Mouse (Mus musculus) cerebellum, postnatal 25 days (tissue): ENCODE results near the gene Ace.
A peak's percentile ranks its signal among the peaks of the same experiment; 100 is the strongest.
"Not testable (repeated sequence)": the region's sequence is repeated elsewhere in the genome, so short reads cannot be mapped to it uniquely, and the experiment has no call there.

Source experiments
- DNase-seq, 2 experiments: peaks; one replicate each; pipeline ENCODE4 v3.0.0; 2021; ENCODE audit warnings: mixed read lengths in 2 of 2

Gene Ace

DNA sequence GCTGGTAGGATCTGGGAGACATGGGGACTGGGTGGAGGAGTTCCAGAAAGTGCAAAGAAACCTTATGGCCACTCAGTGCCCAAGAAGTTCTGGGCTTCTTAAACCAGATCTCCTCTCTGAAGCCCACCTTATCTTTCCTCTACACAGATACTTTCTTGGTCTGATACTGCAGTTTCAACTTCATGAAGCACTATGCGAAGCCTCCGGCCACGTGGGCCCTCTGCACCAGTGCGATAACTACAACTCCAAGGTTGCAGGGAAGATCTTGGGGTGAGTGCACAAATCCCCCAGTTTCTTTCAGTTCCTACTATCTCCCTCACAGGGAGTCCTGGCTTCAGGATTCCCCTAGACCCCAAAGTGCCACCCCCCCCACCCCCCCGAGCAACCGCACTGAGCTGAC lies 32.3 kb downstream of the Ace start:
- DNase-seq: no peak

DNA sequence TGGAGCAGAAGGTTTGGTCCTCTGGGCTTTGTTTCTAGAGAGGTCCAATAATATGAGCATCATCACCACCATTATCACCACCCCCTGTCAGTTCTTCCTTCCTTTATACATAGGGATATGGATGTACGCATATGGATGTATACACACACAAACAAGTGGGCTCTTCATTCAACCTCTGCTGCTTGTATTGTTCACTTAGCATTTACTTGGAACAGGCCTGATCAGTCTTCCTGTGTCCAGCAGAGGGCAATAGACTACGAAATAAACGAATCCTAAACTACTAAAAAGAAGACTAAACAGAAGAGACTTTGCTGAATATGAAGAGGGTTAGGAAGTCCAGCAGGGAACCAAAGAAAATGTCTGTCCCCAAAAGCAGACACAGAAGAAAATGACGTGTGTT lies 34.0 kb downstream of the Ace start:
- peak; percentile 20 to 49 for DNase-seq

DNA sequence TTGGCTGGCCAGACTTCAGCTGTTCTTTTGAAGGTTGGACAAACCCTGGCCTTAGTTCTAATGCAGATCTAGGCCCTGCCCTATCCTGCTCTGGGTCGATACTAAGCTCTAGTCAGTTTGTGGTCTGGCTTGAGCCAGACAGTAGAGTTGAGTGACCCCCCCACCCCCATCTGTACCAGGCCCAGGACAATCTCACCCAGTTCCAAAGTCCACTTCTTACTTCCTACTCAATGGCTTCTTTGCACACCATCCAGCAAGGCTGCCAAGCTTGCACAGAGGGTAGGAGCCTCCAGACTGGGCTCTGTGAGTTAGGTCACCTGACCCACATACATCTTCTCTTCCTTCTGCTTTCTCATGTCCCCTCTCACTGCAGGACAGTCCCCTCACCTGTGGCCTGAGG lies 36.8 kb downstream of the Ace start:
- no peak for DNase-seq

DNA sequence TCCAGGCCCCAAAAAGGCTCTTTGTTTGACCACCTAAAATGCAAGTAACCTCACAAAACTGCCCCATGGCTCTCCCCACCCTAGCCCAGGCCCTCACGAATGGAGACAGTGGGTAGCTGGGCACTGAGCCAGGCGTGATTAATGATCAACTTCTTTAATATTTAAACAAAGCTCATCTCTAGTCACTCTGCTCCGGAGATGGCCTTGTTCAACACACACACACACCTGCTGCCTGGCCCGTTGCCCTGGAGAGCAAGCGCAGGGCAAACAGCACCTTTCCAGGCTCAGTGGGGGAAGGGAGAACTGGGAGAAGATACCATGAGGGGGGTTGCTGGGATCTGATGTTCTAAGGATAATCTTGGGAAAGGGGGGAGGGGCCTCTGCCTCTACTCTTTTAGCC lies 38.2 kb downstream of the Ace start:
- DNase-seq: peak in 1 of 2 experiments; percentile 55

DNA sequence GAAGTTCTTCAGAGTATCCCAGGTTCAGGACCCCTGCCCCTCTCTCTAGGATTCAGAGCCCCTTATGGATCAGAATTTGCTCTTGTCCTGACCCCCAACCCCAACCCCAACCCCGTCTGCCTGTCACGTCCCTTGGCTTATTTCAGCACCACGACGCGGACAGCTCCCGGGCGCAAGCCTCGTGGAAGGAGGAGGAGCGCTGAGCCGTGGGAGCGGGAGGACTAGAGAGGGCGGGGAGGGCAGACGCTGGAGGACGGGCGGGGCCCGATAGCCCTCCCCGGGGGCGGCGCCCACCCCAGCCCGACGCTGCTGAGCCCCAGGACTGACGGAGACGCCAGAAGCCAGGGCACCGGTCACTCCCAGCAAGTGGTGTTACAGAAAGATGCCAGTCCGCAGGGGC lies 40.1 kb downstream of the Ace start, which contains the start of gene Kcnh6:
TSS of gene Kcnh6 (plus strand) at position 304 of the 400 bp plus-strand sequence.
- peak in 1 of 2 experiments; percentile 47 for DNase-seq

DNA sequence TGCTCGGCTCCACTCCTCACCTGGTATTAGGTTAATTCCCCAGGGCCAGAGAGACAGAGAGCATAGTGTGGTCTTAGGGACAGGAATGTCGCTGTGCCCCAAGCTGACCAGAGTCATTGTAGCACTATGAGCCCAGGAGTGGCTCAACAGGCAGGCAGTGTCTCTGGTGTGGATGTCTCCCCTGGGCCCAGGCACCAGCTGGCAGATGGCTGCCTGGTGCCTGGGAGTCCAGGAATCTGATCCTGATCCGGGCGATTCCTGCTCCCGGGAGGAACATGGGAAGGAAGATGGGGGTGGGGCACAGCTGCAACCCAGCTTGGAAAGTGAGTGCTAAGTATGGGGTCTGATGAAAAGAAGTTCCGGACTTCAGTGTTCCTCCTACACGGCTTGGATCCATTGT lies 45.0 kb downstream of the Ace start:
- no peak for DNase-seq

DNA sequence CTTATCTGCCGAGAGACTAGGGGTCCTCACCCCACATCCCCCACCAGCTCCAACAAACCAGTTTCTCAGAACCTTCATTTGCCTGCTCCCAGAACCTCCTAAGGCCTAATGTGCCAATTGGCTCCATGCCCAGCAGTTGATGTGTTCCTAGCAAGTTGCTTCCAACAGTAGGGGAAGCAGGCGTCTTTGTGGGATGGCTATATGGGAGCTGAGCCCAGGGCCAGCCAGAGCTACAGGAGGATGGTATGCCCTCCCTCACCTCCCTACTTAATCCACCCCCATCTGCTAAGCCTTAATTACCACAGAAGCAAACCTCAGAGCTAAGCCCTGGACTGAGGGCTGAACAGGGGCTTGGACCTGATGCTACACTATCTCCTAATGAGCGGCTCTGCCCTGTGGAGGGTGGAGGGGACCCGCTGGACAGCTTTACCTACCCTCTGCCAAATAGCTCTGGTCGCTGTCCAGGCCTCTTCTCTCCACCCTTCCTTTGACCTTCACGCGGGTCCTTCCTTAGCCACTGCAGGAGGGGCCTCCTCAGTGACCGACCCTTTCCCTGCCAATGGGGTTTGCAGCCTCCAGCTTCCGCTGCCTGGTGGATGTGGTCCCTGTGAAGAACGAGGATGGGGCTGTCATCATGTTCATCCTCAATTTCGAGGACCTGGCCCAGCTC lies 45.9 kb downstream of the Ace start:
- DNase-seq: peak; percentile 62 to 80

DNA sequence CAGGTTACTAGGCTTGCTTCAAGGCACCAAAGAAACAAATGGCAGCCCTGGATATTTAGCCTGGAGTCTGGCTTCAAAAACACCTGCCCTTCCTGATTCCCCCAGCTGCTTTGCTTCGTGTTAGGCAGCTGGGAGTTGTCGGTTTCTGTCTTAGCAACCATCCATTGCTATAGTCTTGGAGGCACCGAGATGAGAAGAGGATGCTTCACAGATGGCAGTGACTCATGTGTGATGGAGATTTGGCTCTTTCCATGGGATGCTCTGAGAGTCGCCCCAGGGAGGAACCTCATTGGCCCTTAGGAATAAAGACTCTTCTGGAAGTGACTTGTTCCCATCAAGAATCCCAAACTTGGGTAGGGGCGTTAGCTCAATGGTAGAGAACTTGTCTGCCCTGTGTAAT lies 48.7 kb downstream of the Ace start:
- DNase-seq: no peak

DNA sequence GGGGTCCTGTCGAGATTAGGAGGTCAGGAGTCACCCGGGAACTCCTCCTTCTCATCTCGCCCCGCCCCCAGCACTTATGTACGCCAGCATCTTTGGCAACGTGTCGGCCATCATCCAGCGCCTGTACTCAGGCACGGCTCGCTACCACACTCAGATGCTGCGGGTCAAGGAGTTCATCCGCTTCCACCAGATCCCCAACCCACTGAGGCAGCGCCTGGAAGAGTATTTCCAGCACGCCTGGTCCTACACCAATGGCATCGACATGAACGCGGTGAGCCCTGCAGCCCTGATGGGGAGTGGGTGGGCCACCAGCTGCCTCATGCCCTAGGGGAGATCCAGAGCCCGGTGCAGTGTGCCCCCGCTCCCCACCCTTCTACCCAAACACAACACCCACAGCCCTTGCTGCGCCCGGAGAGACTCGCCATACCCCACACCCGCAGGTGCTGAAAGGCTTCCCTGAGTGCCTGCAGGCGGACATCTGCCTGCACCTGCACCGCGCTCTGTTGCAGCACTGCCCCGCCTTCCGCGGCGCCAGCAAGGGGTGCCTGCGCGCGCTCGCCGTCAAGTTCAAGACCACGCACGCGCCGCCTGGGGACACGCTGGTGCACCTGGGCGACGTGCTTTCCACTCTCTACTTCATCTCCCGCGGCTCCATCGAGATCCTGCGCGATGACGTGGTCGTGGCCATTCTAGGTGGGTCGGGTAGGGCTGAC lies 52.5 kb downstream of the Ace start:
- peak; percentile 46 to 66 for DNase-seq

DNA sequence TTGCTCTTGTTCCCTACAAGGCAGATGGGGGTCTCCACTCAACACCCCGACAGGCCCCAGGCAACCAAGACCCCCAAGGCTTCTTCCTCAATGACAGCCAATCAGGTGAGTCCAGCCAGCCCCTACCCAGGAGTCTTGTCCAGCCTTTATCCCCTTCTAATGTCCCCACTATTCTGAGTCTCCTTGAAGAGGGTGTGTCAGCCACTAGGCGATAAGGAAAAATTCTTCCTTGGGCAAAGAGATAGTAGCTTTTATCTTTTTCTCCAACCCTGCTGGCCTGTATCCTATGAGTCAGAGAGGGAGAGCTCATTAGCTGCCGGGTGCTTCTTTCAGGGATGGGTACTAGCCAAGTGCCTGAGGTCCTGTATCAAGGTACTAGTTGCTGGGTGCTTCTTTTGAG lies 58.0 kb downstream of the Ace start:
- DNase-seq: no peak

DNA sequence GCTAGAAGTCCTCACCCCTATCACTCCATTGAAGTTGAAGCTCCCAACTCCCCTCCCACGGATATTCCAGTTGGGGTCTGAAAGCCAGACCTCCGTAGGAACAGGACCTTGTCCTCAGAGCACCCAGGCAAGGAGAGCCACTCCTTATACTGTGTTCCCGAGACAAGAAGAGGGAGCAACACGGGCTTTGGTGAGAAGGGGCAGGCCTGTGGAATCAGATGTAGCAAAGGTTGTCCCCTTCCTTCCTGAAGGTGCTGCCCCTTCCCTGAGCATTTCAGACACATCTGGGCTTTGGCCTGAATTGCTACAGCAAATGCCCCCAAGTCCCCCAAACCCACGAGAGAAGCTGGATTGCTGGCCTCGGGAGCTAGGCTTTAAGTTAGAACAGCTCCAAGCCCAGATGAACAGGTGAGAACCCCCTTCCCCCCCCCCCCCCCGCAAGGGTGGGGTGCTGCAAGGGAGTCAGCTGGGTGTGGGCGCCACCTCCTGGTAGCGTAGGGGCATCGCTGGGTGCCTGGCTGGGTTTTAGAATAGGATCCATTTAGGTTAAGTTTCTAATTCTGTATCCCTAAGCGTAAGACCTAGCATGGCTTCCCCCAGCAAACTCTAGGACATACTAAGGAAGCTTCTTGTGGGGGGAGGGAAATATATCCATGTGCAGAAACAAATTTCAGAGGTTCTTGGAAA lies 58.9 kb downstream of the Ace start:
- peak; percentile 78 to 82 for DNase-seq

DNA sequence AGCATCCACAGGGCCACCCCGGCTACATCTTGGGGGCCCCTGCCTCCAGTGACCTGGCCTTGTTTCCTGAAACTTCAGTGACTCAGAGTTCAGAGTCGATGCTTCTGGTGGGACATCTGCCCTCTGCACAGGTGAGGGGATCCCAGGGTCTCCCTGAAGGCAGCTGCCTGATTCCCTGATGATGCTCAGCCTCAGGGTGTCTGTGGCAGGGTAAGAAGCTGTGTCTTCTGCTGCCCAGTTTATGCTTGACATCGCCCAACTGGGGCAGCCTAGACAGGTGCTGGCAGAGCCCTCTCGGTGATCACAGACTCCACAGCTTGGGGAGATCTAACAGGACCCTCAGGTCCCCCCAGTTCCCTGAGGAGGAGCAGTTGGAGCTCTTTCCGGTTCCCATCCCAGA lies 59.9 kb downstream of the Ace start:
- DNase-seq: no peak

DNA sequence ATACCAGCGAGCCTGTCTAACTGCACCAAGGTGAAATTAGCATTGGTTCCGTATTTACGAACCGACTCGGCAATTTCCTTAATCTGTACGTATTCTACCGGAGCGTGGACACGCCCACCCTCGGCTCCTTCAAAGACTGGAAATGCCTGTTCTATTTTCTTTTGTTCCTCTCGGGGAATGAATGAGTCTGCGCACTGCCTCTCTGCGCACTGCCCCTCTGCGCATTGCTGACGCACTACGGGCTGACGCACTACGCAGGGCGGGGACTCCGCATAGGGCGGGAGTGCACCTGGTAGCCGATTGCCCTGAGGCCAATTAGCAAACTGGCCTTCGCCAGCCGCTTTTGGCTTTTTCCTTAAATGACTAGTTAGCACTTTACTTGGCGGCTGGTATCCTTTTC lies 64.3 kb downstream of the Ace start:
- not testable (repeated sequence) for DNase-seq

DNA sequence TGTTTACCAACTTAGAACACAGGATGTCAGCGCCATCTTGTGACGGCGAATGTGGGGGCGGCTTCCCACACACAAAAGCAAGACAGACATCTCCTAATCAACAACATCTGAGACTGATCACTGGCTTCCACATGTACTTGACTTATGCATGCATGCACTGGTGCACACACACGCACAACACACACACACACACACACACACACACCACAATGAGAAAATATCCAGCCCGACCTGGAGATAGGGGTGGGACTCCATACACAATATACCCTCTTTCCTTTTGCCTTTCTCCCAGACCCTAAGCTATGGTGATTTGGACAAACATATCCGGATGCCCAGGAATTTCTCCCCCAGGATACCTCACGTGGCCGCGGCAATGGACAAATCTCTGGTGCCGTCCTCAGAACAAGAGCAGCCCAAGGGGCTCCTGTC lies 65.8 kb downstream of the Ace start:
- DNase-seq: peak; percentile 47 to 50

DNA sequence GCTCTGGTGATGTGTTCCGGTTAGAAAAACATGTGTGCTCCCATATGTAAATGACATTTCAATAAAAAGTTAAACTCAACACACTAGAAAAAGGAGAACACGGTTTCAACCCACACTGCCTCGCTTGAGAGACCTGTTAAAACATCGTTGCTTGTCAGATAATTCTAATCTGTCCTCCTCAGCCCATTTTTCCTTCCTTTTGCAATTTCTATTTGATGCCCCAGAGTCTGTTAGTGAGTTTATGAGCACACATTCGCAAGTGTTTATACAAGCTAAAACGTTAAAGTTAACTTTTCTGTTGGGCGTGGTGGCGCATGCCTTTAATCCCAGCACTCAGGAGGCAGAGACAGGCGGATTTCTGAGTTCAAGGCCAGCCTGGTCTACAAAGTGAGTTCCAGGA lies 67.2 kb downstream of the Ace start:
- DNase-seq: no peak

DNA sequence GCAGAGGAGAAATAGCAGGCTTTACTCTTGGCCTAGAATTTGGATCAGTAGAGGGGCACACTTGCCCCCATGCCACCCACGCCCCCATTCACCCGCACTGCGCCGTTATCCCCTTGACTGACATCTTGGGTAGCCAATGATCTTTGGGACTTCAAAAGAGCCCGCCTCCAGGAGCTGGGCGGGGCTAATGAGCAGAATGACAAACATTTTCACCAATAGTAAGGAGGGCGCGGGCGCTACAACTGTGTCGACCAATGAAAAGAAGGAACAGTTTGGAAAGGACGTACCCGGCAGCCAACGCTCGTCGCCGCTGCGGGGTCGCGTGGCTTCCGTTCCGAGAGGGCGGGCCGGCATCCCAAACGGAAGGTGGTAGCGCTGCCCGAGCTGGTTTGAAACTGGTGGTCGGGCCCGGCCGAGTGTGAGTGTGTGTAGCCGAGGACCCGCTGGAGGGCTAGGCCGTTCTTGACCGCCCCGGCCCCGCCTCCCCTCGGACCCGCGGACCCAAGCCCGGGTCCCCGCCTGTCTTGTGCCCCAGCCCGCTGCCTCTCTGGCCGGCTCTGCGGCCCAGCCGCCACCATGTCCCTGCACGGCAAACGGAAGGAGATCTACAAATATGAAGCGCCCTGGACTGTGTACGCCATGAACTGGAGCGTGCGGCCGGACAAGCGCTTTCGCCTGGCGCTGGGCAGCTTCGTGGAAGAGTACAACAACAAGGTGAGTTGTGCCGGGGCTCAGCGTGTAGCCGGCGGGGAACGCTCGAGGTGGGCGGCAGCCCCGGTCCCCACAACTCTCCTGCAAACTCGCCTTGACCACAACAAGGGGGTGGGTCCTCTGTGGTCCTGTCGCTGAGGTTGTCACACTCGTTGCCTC lies 69.0 kb downstream of the Ace start, which contains the start of gene Dcaf7:
TSS of gene Dcaf7 (plus strand) at position 325 of the 870 bp plus-strand sequence.
- peak; percentile 97 to 100 for DNase-seq

DNA sequence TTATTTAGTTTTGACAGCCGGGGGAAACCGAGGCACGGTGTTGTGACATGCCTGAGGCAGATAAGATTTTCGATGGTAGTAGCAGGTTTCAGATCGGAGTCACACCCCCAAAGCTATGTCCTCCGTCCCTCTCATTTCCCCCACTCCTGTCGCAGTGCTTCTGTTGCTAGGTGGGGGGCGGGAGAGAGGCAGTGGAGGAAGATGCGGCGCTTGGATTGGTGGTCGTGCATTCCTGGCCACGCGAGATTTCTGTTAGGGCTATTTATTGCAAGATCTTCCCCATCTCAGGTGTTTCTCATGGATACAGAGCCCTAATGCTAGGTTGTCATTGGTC lies 69.6 kb downstream of the Ace start:
- DNase-seq: peak; percentile 45 to 70
